Mouse (Mus musculus) embryo, embryonic 11 days (tissue): ENCODE results near the gene Mpz.
A peak's percentile ranks its signal among the peaks of the same experiment; 100 is the strongest.
"Not testable (repeated sequence)": the region's sequence is repeated elsewhere in the genome, so short reads cannot be mapped to it uniquely, and the experiment has no call there.

Source experiments
- DNase-seq: peaks from one replicate; pipeline ENCODE4 v3.0.0-alpha.2; 2015

Gene Mpz

GRCm38 (mm10) chr1:171130971-171131370 is 19.5 kb upstream of the Mpz start:
- no peak for DNase-seq

GRCm38 (mm10) chr1:171135600-171135999 is 14.9 kb upstream of the Mpz start:
- DNase-seq: no peak

- DNase-seq: not testable (repeated sequence)
Measured at GRCm38 (mm10) chr1:171137486-171138155, 12.9 kb upstream of the Mpz start.

GRCm38 (mm10) chr1:171142981-171143380 is 7.5 kb upstream of the Mpz start:
- not testable (repeated sequence) for DNase-seq

GRCm38 (mm10) chr1:171150838-171151391 is 404 bp downstream of the Mpz start:
- DNase-seq: peak; percentile 26

- DNase-seq: no peak
Measured at GRCm38 (mm10) chr1:171151966-171152365, 1.5 kb downstream of the Mpz start.

- no peak for DNase-seq
Measured at GRCm38 (mm10) chr1:171156644-171157043, 6.1 kb downstream of the Mpz start.

DNA sequence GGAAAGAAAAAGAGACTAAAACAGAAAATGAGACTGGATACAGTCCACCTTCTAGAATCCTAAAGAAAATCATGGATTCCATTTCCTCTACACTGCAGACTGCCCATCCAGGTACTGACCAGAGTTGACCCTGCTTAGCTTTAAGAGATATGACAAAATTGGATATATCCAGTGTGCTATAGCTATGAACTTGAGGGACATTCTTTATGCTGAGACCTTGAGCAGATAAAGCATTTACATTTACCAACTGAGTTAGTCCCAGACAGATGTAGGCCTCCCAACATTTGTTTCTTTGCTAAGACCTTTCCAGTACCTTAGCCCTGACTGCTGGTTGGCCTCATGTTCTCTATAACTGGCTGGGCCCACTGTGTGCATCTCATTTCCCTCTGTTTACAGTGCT is 7.5 kb downstream of the Mpz start:
- no peak for DNase-seq

DNA sequence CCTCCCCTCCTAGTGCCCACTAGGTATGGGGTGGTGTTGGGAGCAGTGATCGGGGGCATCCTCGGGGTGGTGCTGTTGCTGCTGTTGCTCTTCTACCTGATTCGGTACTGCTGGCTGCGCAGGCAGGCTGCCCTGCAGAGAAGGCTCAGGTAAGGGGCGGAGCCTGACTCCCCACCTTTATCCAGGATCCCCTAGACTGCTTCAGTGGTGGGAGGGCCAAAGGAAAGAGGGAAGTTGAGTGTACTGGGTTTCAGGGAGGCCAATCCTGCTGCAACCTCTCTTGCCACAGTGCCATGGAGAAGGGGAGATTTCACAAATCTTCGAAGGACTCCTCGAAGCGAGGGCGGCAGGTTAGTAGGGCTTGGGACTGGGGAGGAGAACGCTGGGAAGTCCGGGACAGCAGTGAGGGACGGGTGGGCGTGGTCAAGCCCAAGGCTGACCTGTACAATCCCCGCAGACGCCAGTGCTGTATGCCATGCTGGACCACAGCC is 9.0 kb downstream of the Mpz start:
- DNase-seq: no peak

- no peak for DNase-seq
Measured at GRCm38 (mm10) chr1:171162526-171162925, 12.0 kb downstream of the Mpz start.

DNA sequence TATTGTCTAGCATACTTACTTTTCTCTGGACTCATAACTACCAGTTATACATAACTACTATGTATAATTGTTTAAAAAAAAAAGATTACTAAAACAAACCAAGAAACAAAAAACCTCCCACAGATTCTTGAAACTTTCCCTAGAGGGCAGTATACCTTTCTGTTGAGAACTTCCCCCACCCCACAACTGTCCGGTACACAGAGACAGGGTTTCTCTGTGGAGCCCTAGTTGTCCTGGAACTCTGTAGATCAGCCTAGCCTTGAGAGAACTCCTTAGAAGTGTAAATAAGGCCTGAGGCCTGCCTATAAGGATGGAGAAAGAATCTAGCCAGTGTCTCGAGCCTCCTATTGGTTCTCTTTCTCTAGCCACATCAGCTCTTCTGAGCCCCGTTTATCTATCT is 13.7 kb downstream of the Mpz start:
- DNase-seq: peak; percentile 67

DNA sequence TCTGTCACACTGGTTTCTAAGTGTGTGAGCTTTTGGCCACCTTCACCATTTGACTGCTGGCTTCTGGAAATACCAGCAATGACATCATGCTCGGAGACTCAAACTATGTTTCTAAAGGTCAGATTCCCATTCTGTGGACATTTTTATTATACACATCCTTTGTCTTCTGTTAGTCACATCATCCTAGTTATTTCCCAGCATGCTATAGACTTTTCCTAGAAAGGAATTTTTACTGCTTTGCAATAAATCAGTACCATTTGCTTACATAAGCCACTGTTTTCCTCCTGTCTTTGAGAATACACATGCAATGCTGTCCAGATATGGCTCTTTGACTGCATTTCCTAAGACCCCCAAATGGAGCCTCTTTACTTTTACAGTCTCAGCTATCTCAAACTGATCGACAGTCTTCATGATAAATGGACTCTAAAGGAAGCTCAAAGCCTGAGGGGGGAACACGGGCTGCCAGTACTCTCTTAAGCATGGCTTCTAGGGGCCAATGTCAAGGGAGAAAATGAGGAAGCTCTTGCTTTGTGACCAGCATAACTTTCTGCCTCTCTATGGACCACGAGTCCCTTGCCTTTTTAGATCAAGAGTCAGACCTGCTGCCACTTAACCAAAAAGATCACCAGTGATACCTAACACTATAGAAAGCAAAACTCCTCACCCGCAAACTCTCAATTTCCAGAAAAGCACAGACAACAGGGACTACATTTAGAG is 15.3 kb downstream of the Mpz start:
- no peak for DNase-seq

DNA sequence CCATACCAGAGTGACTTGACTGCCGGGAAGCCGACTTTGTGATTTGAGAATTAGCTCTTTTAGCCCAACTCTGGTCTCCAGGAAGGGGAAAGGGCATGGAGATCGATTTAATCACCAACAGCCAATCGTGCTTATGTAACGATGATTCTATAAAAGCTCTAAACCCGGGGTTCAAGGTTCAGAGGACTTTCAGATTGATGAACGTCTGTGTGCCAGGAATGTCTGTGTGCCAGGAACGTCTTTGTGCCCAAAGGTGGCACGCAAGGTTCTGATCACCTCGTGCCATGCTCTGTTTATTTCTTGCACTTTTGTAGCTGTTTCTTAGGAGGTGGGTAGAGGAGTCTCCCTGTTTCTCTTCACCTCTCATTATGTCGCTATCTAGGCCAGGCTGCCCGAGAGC is 18.4 kb downstream of the Mpz start:
- no peak for DNase-seq

DNA sequence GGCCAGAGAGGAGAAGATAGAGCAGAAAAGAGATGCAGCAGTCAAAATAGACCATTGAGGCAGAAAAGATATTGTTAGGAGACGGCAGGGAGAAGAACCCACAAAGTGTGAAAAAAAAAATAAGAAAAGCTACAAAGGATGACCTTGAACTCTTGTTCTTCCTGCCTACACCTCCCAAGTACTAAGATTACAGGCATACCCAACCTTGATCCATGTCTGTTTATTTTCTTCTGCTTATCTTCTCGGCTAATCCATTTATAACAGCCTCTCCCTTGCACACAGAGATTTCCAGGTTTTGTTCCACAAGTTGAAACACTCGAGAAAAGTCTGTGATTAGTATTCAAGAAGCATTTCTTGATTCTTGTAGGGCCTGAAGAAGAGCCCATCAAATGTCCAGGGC is 19.4 kb downstream of the Mpz start:
- no peak for DNase-seq

GRCm38 (mm10) chr1:171171138-171171537 is 20.6 kb downstream of the Mpz start:
- no peak for DNase-seq

DNA sequence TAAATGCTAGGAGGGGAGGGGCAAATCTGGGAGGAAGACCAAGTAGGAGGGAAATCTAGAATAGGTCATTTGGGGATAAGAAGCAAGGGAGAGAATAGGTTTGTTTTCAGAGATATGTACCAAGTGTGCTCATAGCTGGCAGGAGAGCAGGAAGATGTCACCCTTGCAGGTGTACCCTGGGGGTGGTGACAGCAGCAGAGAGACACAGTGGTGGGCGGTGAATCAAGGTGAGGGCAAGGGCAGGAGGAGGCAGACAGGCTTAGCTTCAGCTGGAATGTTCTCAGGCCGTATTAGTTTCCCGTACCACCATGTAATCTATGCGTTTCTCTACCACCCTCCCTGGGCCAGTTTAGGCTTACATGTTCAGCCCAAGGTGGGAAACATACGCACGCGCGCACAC is 22.3 kb downstream of the Mpz start:
- DNase-seq: no peak

DNA sequence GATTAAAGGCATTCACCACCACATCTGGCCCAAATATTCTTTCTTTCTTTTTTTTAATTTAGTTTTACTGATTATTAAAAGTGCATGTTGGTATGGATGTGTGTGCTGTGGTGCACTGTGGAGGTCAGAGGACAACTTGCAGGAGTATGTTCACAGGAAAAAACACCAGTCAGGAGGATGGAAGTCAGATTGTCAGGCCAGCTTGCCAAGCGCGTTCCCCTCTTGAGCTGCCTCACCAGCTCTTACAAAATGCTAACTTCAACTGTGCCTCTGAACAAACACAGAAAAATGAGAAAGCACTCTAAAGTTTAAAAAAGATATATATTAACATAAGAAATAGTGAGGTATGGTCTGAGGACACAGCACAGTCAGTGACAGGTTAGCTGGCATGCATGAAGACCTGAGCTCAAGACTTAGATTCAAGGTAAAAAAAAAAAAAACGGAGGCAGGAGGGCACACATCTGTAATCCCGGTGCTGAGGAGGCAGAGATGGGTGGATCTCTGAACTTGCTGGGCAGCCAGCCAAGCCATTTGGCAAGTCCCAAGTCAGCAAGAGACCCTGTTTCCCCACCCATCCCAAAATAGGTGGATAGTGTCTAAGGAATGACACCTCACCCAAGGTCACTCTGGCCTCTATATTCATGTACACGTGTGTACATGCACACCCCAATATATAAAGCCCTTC is 29.1 kb downstream of the Mpz start:
- no peak for DNase-seq

DNA sequence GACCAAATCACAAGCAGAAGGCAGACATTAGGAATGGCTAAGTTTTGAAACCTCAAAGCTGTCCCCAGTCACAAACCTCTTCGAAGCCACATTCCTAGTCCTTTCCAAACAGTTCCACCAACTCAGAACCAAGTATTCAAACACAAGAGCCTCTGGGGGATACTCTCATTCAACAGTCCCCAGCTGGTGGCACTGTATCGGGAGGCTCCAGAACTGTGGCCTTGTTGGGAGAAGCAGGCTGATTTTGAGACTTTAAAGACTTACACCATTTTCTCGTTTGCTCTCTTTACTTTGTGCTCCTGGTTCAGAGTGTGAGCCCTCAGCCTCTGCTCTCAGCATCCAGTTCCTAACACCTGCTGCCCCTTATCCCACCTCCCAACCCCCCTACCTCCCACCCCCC is 32.5 kb downstream of the Mpz start:
- no peak for DNase-seq

DNA sequence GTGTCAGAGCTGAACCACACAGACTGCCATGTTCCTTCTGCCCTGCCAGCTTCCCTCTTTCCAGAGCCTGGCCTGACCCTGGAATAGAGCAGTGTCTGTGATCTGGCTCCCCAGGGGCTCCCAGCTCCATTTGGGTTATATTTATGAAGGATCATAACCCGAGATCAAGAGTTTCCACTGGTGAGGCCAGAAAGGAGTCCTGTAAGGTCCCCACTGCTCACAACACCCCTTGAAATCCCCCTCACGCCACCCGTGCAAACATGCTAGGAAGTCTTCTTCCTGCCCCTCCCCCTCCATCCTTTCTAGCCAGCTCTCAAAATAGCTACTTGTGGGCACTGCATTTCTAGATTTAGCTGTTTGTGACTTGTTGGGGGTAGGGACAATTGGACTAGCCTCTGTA is 33.1 kb downstream of the Mpz start:
- no peak for DNase-seq

GRCm38 (mm10) chr1:171184314-171184713 is 33.8 kb downstream of the Mpz start:
- no peak for DNase-seq

GRCm38 (mm10) chr1:171185655-171186054 is 35.1 kb downstream of the Mpz start:
- DNase-seq: no peak

DNA sequence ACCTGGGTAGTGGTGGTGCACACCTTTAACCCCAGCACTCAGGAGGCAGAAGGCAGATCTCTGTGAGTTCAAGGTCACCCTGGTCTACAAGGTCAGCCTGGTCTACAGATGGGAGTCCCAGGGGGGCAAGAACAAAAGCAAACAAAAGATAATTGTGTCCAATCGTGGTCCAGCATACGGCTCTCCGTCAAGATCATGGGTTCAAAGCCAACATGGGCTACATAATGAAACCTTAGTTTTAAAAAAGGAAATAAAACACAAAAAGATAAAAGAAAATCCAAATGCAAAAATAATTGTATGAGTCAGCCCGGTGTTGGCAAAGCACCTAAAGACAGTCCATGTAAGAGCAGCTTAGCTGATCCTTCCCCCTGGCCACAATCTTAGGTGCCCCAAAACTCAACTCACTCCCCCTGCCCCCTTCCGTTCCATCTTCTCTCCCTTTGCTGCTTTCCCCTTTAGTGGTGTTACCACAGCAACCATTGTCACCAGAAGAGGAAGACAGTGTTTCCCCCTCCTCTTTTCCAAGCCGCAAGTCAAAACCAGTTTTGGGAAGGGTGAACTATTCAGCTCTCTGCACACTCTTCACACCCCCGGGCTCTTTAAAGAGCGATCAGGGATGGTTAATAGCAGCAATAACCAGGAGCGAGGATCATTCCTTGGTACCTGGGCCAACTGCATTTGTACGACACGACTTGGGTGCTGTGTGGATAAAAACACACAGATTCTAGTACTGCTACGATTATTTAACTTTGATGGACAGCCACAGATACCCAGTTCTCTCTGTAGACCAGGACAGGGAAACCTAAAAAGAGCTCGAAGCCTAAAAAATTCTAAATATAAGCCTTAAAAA is 37.6 kb downstream of the Mpz start:
- peak; percentile 41 for DNase-seq

DNA sequence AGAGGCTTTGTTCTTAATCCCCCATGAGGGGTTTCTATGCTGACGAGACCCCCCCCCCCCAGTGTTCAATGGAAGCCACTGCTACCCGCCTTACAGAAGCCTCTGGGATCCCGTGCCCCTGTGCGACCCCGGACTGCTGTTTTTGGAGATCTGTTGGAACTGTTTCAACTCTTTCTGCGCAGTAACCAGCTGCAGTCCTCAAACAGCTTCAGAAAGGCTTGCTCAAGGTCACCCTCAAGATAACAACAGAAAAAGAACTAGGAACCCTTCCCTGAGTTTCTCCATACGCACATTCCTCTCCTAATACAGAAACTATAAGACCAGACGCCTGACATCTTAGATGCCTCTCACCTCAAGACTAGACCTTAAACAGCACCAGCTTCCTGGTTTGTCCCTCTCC is 38.5 kb downstream of the Mpz start:
- DNase-seq: peak; percentile 39
